Mouse (Mus musculus) 3T3-L1 (cell line): ENCODE measurements at regions not wholly inside any gene's neighbourhood (a gene's known extent, or its start where the extent isn't known, plus 50 kb on each side); places are given as distances from the start of the nearest gene placed in this dataset.

Experiments
- DNase-seq: peaks from one replicate; pipeline ENCODE4 v3.0.0-alpha.2; 2015; ENCODE audit warnings: low read depth, low spot score

- DNase-seq = no peak
Measured at GRCm38 (mm10) chr1:154255971-154256370, 55.0 kb downstream of the Zfp648 start.

GRCm38 (mm10) chr1:154256811-154257210 lies 55.8 kb downstream of the Zfp648 start:
- no peak for DNase-seq

GRCm38 (mm10) chr1:154258511-154258910 lies 57.5 kb downstream of the Zfp648 start:
- no peak for DNase-seq

GRCm38 (mm10) chr1:154260393-154260792 lies 59.4 kb downstream of the Zfp648 start:
- DNase-seq = no peak

GRCm38 (mm10) chr1:154281438-154281837 lies 80.5 kb downstream of the Zfp648 start:
- peak; percentile 27 for DNase-seq

GRCm38 (mm10) chr1:154286080-154286479 lies 85.1 kb downstream of the Zfp648 start:
- no peak for DNase-seq

- DNase-seq = no peak
Measured at GRCm38 (mm10) chr1:154292729-154293128, 91.7 kb downstream of the Zfp648 start.

- DNase-seq = peak; percentile 7
Measured at GRCm38 (mm10) chr1:154296080-154296479, 95.1 kb downstream of the Zfp648 start.

- DNase-seq = no peak
Measured at GRCm38 (mm10) chr1:154299866-154300265, 98.9 kb downstream of the Zfp648 start.

GRCm38 (mm10) chr1:154309650-154310049 lies 108.7 kb downstream of the Zfp648 start:
- DNase-seq = no peak
